Mouse (Mus musculus) layer of hippocampus, postnatal 25 days (tissue): Measurements from ENCODE around the gene Vmn1r115. TPM values are rescaled to one million over a fixed set of nuclear protein-coding genes. Genes with fewer than 3 reads are reported as not detected.
"Not testable (repeated sequence)": the region's sequence is repeated elsewhere in the genome, so short reads cannot be mapped to it uniquely, and the experiment has no call there.

Source experiments
- DNase-seq, 2 experiments: peaks; one replicate each; pipeline ENCODE4 v3.0.0; 2022; ENCODE audit warnings: mixed read lengths in 2 of 2, low spot score in 1 of 2; ENCODE audit errors: extremely low spot score in 1 of 2
- total RNA-seq, 2 experiments: library from RNA; stranded (reverse); gene quantifications; 2 replicates each; pipeline ENCODE4 v1.2.3; 2021

Vmn1r115 gene
- not detected for total RNA-seq

DNA sequence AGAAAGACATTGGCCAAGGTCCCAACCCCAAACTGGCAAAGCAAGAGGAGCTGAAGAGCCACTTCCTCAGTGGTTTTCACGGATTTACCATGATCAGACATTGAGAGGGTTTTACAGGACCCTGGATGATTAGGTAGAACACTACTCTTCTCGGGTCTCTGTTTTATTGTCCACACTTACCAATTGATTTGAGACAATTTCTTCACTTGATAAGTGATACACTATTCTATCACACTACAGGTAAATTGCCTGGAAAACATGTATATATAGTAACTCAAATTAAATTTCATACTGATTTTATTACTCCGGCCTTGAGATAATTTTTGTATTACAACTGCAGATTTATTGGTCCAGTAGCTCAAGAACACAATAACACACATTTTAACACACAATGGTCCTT is at the start of gene Vmn1r115:
Gene Vmn1r115, minus strand, starts transcription at position 101 of the 400 bp plus-strand sequence.
- not testable (repeated sequence) for DNase-seq

DNA sequence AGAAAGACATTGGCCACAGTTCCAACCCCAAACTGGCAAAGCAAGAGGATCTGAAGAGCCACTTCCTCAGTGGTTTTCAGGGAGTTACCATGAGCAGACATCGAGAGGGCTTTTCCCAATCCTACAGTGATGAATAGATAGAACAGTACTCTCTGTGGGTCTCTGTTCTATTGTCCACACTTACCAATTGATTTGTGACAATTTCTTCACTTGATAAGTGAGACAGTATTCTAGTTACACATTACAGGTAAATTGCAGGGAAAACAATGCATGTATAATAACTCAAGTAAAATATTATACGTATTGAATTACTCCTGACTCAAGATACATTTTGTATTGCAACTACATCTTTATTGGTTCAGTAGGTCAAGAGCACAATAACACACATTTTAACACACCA is 39.2 kb upstream of the Vmn1r115 start, which contains the start of gene Vmn1r117:
Gene Vmn1r117, minus strand, starts transcription at position 101 of the 400 bp plus-strand sequence.
- not testable (repeated sequence) for DNase-seq

GRCm38 (mm10) chr7:20871956-20872355 is 27.2 kb upstream of the Vmn1r115 start, which contains the start of gene Vmn1r116:
Gene Vmn1r116, plus strand, starts transcription at chr7:20872256.
- not testable (repeated sequence) for DNase-seq

DNA sequence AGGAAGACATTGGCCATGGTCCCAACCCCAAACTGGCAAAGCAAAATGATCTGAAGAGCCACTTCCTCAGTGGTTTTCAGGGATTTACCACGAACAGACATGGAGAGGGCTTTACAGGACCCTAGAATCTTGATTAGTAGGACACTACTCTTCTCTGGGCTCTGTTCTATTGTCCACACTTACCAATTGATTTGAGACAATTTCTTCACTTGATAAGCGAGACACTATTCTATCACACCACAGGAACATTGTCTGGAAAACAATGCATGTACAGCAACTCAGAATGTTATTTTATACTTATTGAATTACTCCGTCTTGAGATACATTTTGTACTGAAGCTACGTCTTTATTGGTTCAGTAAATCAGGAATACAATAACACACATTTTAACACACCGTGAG is 32.7 kb downstream of the Vmn1r115 start, which contains the start of gene Vmn1r114:
Gene Vmn1r114, minus strand, starts transcription at position 101 of the 400 bp plus-strand sequence.
- DNase-seq: not testable (repeated sequence)

Other genes starting within 250 kb of the Vmn1r115 start
- not detected for gene Gm4513, start 246.0 kb downstream of the Vmn1r115 start, total RNA-seq
- not detected for gene Vmn1r107, start 176.1 kb downstream of the Vmn1r115 start, total RNA-seq
- not detected for gene Vmn1r111, start 141.8 kb downstream of the Vmn1r115 start, total RNA-seq
- not detected for gene Gm10668, start 114.4 kb downstream of the Vmn1r115 start, total RNA-seq
- not detected for gene Vmn1r112, start 73.8 kb downstream of the Vmn1r115 start, total RNA-seq
- gene Vmn1r113, start 57.7 kb downstream of the Vmn1r115 start, total RNA-seq: not detected
- gene Vmn1r114, start 32.8 kb downstream of the Vmn1r115 start, total RNA-seq: not detected
- not detected for gene Vmn1r116, start 27.3 kb upstream of the Vmn1r115 start, total RNA-seq
- gene Vmn1r117, start 39.1 kb upstream of the Vmn1r115 start, total RNA-seq: not detected
- gene Vmn1r118, start 67.4 kb upstream of the Vmn1r115 start, total RNA-seq: not detected
- gene Vmn1r119, start 167.5 kb upstream of the Vmn1r115 start, total RNA-seq: not detected
- not detected for gene Vmn1r120, start 208.8 kb upstream of the Vmn1r115 start, total RNA-seq